Mouse (Mus musculus): ENCODE data around the gene Zfp37.

DNA sequence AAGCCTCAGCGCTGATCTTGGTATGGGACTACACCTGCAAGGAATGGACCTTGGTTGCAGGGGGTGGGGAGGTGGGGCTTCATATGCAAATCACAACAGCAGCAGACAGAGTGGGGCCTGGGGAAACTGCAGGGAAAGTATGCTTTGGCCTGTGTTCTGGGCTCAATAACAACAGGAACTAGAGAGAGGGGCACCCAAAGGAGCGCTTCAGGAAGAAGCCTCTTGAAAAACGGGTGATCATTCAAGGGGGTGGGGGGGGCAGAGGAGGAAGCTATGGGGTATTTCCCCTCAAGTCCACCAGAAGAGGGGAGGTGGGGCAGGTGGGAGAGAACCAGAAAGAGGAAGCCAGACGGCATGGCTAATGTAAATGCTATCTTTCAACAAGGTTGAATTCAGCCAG lies 17.5 kb upstream of the Zfp37 start:
- TF ChIP-seq CTCF (IDR thresholded peaks at IDR 0.05; ENCODE audit: extremely low read depth, insufficient read length, insufficient replicate concordance, low read depth, low read length) = no peak
- TF ChIP-seq POLR2A (IDR thresholded peaks at IDR 0.05; ENCODE audit: low read depth, low read length) = no peak
